Mouse (Mus musculus): ENCODE results near the gene Il16. TPM values are rescaled to one million over a fixed set of nuclear protein-coding genes. Genes with fewer than 3 reads are reported as not detected.
"Not testable (repeated sequence)": the region's sequence is repeated elsewhere in the genome, so short reads cannot be mapped to it uniquely, and the experiment has no call there.

The Il16 gene
- polyA plus RNA-seq, 1 experiment from 2014 or later = 0.55 TPM

GRCm38 (mm10) chr7:83713639-83714038 lies 31.9 kb downstream of the Il16 start:
- Histone ChIP-seq H3K4me3 (ENCODE audit: low read depth, low read length) (no peak overlapping the region), H3K27me3 (ENCODE audit: control insufficient read depth, insufficient read depth, low read length) (no peaks in the 10 kb centered on the region), H3K27ac (ENCODE audit: low read depth, low read length) (no peak overlapping the region), H3K9me3 (ENCODE audit: control insufficient read depth, low read length) (no peaks in the 10 kb centered on the region), H3K36me3 (ENCODE audit: control insufficient read depth, insufficient read depth, low read length) (no peaks in the 10 kb centered on the region), H3K9ac (replicated peaks; ENCODE audit: low read depth, low read length) (no peak overlapping the region), H3K4me2 (ENCODE audit: low read depth, low read length) (no peak overlapping the region), H3K4me1 (ENCODE audit: control insufficient read depth, insufficient read depth, low read length) (no peaks in the 10 kb centered on the region)
- WGBS = 76% methylated on average over 1 of the region's 1 CpGs
- ATAC-seq (ENCODE audit: low read depth) = no peak

- 79% methylated on average over 10 of the region's 10 CpGs for WGBS
- H3K27me3 ChIP-seq (ENCODE audit: control insufficient read depth, insufficient read depth, low read length); H3K36me3 ChIP-seq (ENCODE audit: control insufficient read depth, insufficient read depth, low read length); H3K4me3 ChIP-seq (ENCODE audit: low read depth, low read length); H3K27ac ChIP-seq (ENCODE audit: low read depth, low read length); ATAC-seq (ENCODE audit: low read depth); H3K4me1 ChIP-seq (ENCODE audit: control insufficient read depth, insufficient read depth, low read length); H3K9ac ChIP-seq (replicated peaks; ENCODE audit: low read depth, low read length); H3K9me3 ChIP-seq (ENCODE audit: control insufficient read depth, low read length); H3K4me2 ChIP-seq (ENCODE audit: low read depth, low read length): not testable (repeated sequence)
Measured at GRCm38 (mm10) chr7:83711676-83712259, 33.8 kb downstream of the Il16 start.

- Histone ChIP-seq H3K4me1 (ENCODE audit: control insufficient read depth, insufficient read depth, low read length) (no peaks in the 10 kb centered on the region), H3K9ac (replicated peaks; ENCODE audit: low read depth, low read length) (no peak overlapping the region), H3K27me3 (ENCODE audit: control insufficient read depth, insufficient read depth, low read length) (no peaks in the 10 kb centered on the region), H3K27ac (ENCODE audit: low read depth, low read length) (no peak overlapping the region), H3K4me2 (ENCODE audit: low read depth, low read length) (no peak overlapping the region), H3K9me3 (ENCODE audit: control insufficient read depth, low read length) (no peaks in the 10 kb centered on the region), H3K36me3 (ENCODE audit: control insufficient read depth, insufficient read depth, low read length) (no peaks in the 10 kb centered on the region), H3K4me3 (ENCODE audit: low read depth, low read length) (no peak overlapping the region)
- no peak for ATAC-seq (ENCODE audit: low read depth)
- WGBS = 81% methylated on average over 9 of the region's 9 CpGs
Measured at GRCm38 (mm10) chr7:83703046-83703775, 42.3 kb downstream of the Il16 start.

GRCm38 (mm10) chr7:83699066-83699745 lies 46.3 kb downstream of the Il16 start:
- H3K36me3 ChIP-seq (ENCODE audit: control insufficient read depth, insufficient read depth, low read length) = no peaks in the 10 kb centered on the region
- no peak overlapping the region for H3K9ac ChIP-seq (replicated peaks; ENCODE audit: low read depth, low read length)
- H3K4me3 ChIP-seq (ENCODE audit: low read depth, low read length) = no peak overlapping the region
- H3K4me1 ChIP-seq (ENCODE audit: control insufficient read depth, insufficient read depth, low read length) = no peaks in the 10 kb centered on the region
- no peaks in the 10 kb centered on the region for H3K9me3 ChIP-seq (ENCODE audit: control insufficient read depth, low read length)
- H3K27ac ChIP-seq (ENCODE audit: low read depth, low read length) = no peak overlapping the region
- no peaks in the 10 kb centered on the region for H3K27me3 ChIP-seq (ENCODE audit: control insufficient read depth, insufficient read depth, low read length)
- WGBS = 81% methylated on average over 6 of the region's 6 CpGs
- no peak overlapping the region for H3K4me2 ChIP-seq (ENCODE audit: low read depth, low read length)
- no peak for ATAC-seq (ENCODE audit: low read depth)

GRCm38 (mm10) chr7:83695449-83696212 lies 49.9 kb downstream of the Il16 start:
- no peak overlapping the region for H3K4me2 ChIP-seq (ENCODE audit: low read depth, low read length)
- H3K4me3 ChIP-seq (ENCODE audit: low read depth, low read length) = no peak overlapping the region
- H3K27ac ChIP-seq (ENCODE audit: low read depth, low read length) = no peak overlapping the region
- H3K9ac ChIP-seq (replicated peaks; ENCODE audit: low read depth, low read length) = no peak overlapping the region
- H3K36me3 ChIP-seq (ENCODE audit: control insufficient read depth, insufficient read depth, low read length) = no peaks in the 10 kb centered on the region
- ATAC-seq (ENCODE audit: low read depth) = no peak
- no peaks in the 10 kb centered on the region for H3K9me3 ChIP-seq (ENCODE audit: control insufficient read depth, low read length)
- no peaks in the 10 kb centered on the region for H3K27me3 ChIP-seq (ENCODE audit: control insufficient read depth, insufficient read depth, low read length)
- WGBS = 33% methylated on average over 6 of the region's 6 CpGs
- H3K4me1 ChIP-seq (ENCODE audit: control insufficient read depth, insufficient read depth, low read length) = no peaks in the 10 kb centered on the region

- Histone ChIP-seq H3K9ac (replicated peaks; ENCODE audit: low read depth, low read length) (no peak overlapping the region), H3K27ac (ENCODE audit: low read depth, low read length) (no peak overlapping the region), H3K4me3 (ENCODE audit: low read depth, low read length) (no peak overlapping the region), H3K4me1 (ENCODE audit: control insufficient read depth, insufficient read depth, low read length) (no peaks in the 10 kb centered on the region), H3K9me3 (ENCODE audit: control insufficient read depth, low read length) (no peaks in the 10 kb centered on the region), H3K4me2 (ENCODE audit: low read depth, low read length) (no peak overlapping the region), H3K27me3 (ENCODE audit: control insufficient read depth, insufficient read depth, low read length) (no peaks in the 10 kb centered on the region), H3K36me3 (ENCODE audit: control insufficient read depth, insufficient read depth, low read length) (no peaks in the 10 kb centered on the region)
- 54% methylated on average over 6 of the region's 6 CpGs for WGBS
- no peak for ATAC-seq (ENCODE audit: low read depth)
Measured at GRCm38 (mm10) chr7:83682640-83683274, 62.8 kb downstream of the Il16 start.

- H3K27ac ChIP-seq (ENCODE audit: low read depth, low read length) = no peak overlapping the region
- H3K4me3 ChIP-seq (ENCODE audit: low read depth, low read length) = no peak overlapping the region
- 92% methylated on average over 4 of the region's 4 CpGs for WGBS
- no peaks in the 10 kb centered on the region for H3K4me1 ChIP-seq (ENCODE audit: control insufficient read depth, insufficient read depth, low read length)
- H3K9ac ChIP-seq (replicated peaks; ENCODE audit: low read depth, low read length) = no peak overlapping the region
- H3K36me3 ChIP-seq (ENCODE audit: control insufficient read depth, insufficient read depth, low read length) = no peaks in the 10 kb centered on the region
- H3K27me3 ChIP-seq (ENCODE audit: control insufficient read depth, insufficient read depth, low read length) = no peaks in the 10 kb centered on the region
- no peak overlapping the region for H3K4me2 ChIP-seq (ENCODE audit: low read depth, low read length)
- ATAC-seq (ENCODE audit: low read depth) = no peak
- no peaks in the 10 kb centered on the region for H3K9me3 ChIP-seq (ENCODE audit: control insufficient read depth, low read length)
Measured at GRCm38 (mm10) chr7:83678506-83678905, 67.0 kb downstream of the Il16 start.

GRCm38 (mm10) chr7:83677296-83677695 lies 68.2 kb downstream of the Il16 start:
- ATAC-seq (ENCODE audit: low read depth) = no peak
- no peaks in the 10 kb centered on the region for H3K27me3 ChIP-seq (ENCODE audit: control insufficient read depth, insufficient read depth, low read length)
- H3K4me3 ChIP-seq (ENCODE audit: low read depth, low read length) = no peak overlapping the region
- no peaks in the 10 kb centered on the region for H3K9me3 ChIP-seq (ENCODE audit: control insufficient read depth, low read length)
- no peak overlapping the region for H3K4me2 ChIP-seq (ENCODE audit: low read depth, low read length)
- H3K36me3 ChIP-seq (ENCODE audit: control insufficient read depth, insufficient read depth, low read length) = no peaks in the 10 kb centered on the region
- no peak overlapping the region for H3K9ac ChIP-seq (replicated peaks; ENCODE audit: low read depth, low read length)
- 86% methylated on average over 3 of the region's 3 CpGs for WGBS
- no peaks in the 10 kb centered on the region for H3K4me1 ChIP-seq (ENCODE audit: control insufficient read depth, insufficient read depth, low read length)
- no peak overlapping the region for H3K27ac ChIP-seq (ENCODE audit: low read depth, low read length)

Measured in neural tube, embryonic 14.5 days (tissue).